Mouse (Mus musculus): ENCODE measurements at regions not wholly inside any gene's neighbourhood (a gene's known extent, or its start where the extent isn't known, plus 50 kb on each side); places are given as distances from the start of the nearest gene placed in this dataset.

GRCm38 (mm10) chr3:121594580-121594979 is 62.4 kb upstream of the Slc44a3 start:
- Histone ChIP-seq H3K4me1 (ENCODE audit: control insufficient read depth in 2 of 2, insufficient read depth in 2 of 2, low read length in 2 of 2) (peaks cover 3 to 14% of the 10 kb centered on the region in 2 experiments; a peak in 3 of 4 replicates), H3K9me3 (ENCODE audit: control insufficient read depth, low read length) (peaks cover 4% of the 10 kb centered on the region; the same call in 1 of the 2 replicates), H3K27me3 (ENCODE audit: control insufficient read depth, insufficient read depth, low read length) (no peaks in the 10 kb centered on the region), H3K4me2 (ENCODE audit: low read length) (no peak overlapping the region), H3K36me3 (ENCODE audit: control insufficient read depth, insufficient read depth, low read length) (no peaks in the 10 kb centered on the region), H3K9ac (ENCODE audit: low read length) (no peak overlapping the region), H3K4me3 (ENCODE audit: control insufficient read depth in 1 of 2, insufficient read depth in 1 of 2, low read depth in 1 of 2, low read length in 2 of 2) (no peak overlapping the region), H3K27ac (replicated peaks in 1 of 2; ENCODE audit: control insufficient read depth in 1 of 2, insufficient read depth in 1 of 2, low read depth in 2 of 2, low read length in 2 of 2) (no peak overlapping the region)
- no peak for ATAC-seq (ENCODE audit: insufficient number of reproducible peaks, insufficient read depth, low FRiP score, low read depth)
- 33% methylated on average over 4 of the region's 4 CpGs for WGBS

GRCm38 (mm10) chr3:121593598-121594117 is 61.5 kb upstream of the Slc44a3 start:
- ATAC-seq (ENCODE audit: insufficient number of reproducible peaks, insufficient read depth, low FRiP score, low read depth) = no peak
- WGBS = 37% methylated on average over 8 of the region's 8 CpGs
- H3K4me3 ChIP-seq (ENCODE audit: control insufficient read depth in 1 of 2, insufficient read depth in 1 of 2, low read depth in 1 of 2, low read length in 2 of 2) = no peak overlapping the region
- H3K27ac ChIP-seq (replicated peaks in 1 of 2; ENCODE audit: control insufficient read depth in 1 of 2, insufficient read depth in 1 of 2, low read depth in 2 of 2, low read length in 2 of 2) = no peak overlapping the region
- no peaks in the 10 kb centered on the region for H3K36me3 ChIP-seq (ENCODE audit: control insufficient read depth, insufficient read depth, low read length)
- H3K9ac ChIP-seq (ENCODE audit: low read length) = no peak overlapping the region
- H3K4me1 ChIP-seq (ENCODE audit: control insufficient read depth in 2 of 2, insufficient read depth in 2 of 2, low read length in 2 of 2) = peaks cover 9 to 14% of the 10 kb centered on the region in 2 experiments; a peak in 3 of 4 replicates
- H3K27me3 ChIP-seq (ENCODE audit: control insufficient read depth, insufficient read depth, low read length) = no peaks in the 10 kb centered on the region
- H3K4me2 ChIP-seq (ENCODE audit: low read length) = no peak overlapping the region
- peaks cover 4% of the 10 kb centered on the region; the same call in 1 of the 2 replicates for H3K9me3 ChIP-seq (ENCODE audit: control insufficient read depth, low read length)

- H3K27ac ChIP-seq (replicated peaks in 1 of 2; ENCODE audit: control insufficient read depth in 1 of 2, insufficient read depth in 1 of 2, low read depth in 2 of 2, low read length in 2 of 2) = no peak overlapping the region
- H3K27me3 ChIP-seq (ENCODE audit: control insufficient read depth, insufficient read depth, low read length) = no peaks in the 10 kb centered on the region
- H3K4me1 ChIP-seq (ENCODE audit: control insufficient read depth in 2 of 2, insufficient read depth in 2 of 2, low read length in 2 of 2) = peaks cover 10 to 14% of the 10 kb centered on the region in 2 experiments; a peak in 3 of 4 replicates
- H3K4me3 ChIP-seq (ENCODE audit: control insufficient read depth in 1 of 2, insufficient read depth in 1 of 2, low read depth in 1 of 2, low read length in 2 of 2) = no peak overlapping the region
- peaks cover 4% of the 10 kb centered on the region; the same call in 1 of the 2 replicates for H3K9me3 ChIP-seq (ENCODE audit: control insufficient read depth, low read length)
- ATAC-seq (ENCODE audit: insufficient number of reproducible peaks, insufficient read depth, low FRiP score, low read depth) = no peak
- H3K4me2 ChIP-seq (ENCODE audit: low read length) = no peak overlapping the region
- no peaks in the 10 kb centered on the region for H3K36me3 ChIP-seq (ENCODE audit: control insufficient read depth, insufficient read depth, low read length)
- WGBS = 50% methylated on average over 4 of the region's 4 CpGs
- H3K9ac ChIP-seq (ENCODE audit: low read length) = no peak overlapping the region
Measured at GRCm38 (mm10) chr3:121593143-121593542, 60.9 kb upstream of the Slc44a3 start.

GRCm38 (mm10) chr3:121589494-121589885 is 57.3 kb upstream of the Slc44a3 start:
- WGBS = 84% methylated on average over 9 of the region's 9 CpGs

GRCm38 (mm10) chr3:121588737-121589493 is 56.7 kb upstream of the Slc44a3 start:
- Histone ChIP-seq H3K9ac (ENCODE audit: low read length) (no peak overlapping the region), H3K27me3 (ENCODE audit: control insufficient read depth, insufficient read depth, low read length) (no peaks in the 10 kb centered on the region), H3K4me2 (ENCODE audit: low read length) (no peak overlapping the region), H3K4me3 (ENCODE audit: control insufficient read depth in 1 of 2, insufficient read depth in 1 of 2, low read depth in 1 of 2, low read length in 2 of 2) (no peak overlapping the region), H3K36me3 (ENCODE audit: control insufficient read depth, insufficient read depth, low read length) (no peaks in the 10 kb centered on the region), H3K27ac (replicated peaks in 1 of 2; ENCODE audit: control insufficient read depth in 1 of 2, insufficient read depth in 1 of 2, low read depth in 2 of 2, low read length in 2 of 2) (no peak overlapping the region), H3K4me1 (ENCODE audit: control insufficient read depth in 2 of 2, insufficient read depth in 2 of 2, low read length in 2 of 2) (peaks cover 7 to 10% of the 10 kb centered on the region in 2 experiments; a peak in 3 of 4 replicates), H3K9me3 (ENCODE audit: control insufficient read depth, low read length) (peaks cover 4% of the 10 kb centered on the region; the same call in 1 of the 2 replicates)
- 30% methylated on average over 14 of the region's 14 CpGs for WGBS
- peak; percentile 64 for ATAC-seq (ENCODE audit: insufficient number of reproducible peaks, insufficient read depth, low FRiP score, low read depth)

More at GRCm38 (mm10) chr3:121589494-121589885, 57.3 kb upstream of the Slc44a3 start:
- Histone ChIP-seq H3K27me3 (ENCODE audit: control insufficient read depth, insufficient read depth, low read length) (no peaks in the 10 kb centered on the region), H3K4me3 (ENCODE audit: control insufficient read depth in 1 of 2, insufficient read depth in 1 of 2, low read depth in 1 of 2, low read length in 2 of 2) (no peak overlapping the region), H3K9me3 (ENCODE audit: control insufficient read depth, low read length) (peaks cover 4% of the 10 kb centered on the region; the same call in 1 of the 2 replicates), H3K27ac (replicated peaks in 1 of 2; ENCODE audit: control insufficient read depth in 1 of 2, insufficient read depth in 1 of 2, low read depth in 2 of 2, low read length in 2 of 2) (no peak overlapping the region), H3K9ac (ENCODE audit: low read length) (no peak overlapping the region), H3K36me3 (ENCODE audit: control insufficient read depth, insufficient read depth, low read length) (no peaks in the 10 kb centered on the region), H3K4me1 (ENCODE audit: control insufficient read depth in 2 of 2, insufficient read depth in 2 of 2, low read length in 2 of 2) (peaks cover 7 to 9% of the 10 kb centered on the region in 2 experiments; a peak in 3 of 4 replicates), H3K4me2 (ENCODE audit: low read length) (no peak overlapping the region)
- peak; percentile 16; the same call in 1 of the 2 replicates for ATAC-seq (ENCODE audit: insufficient number of reproducible peaks, insufficient read depth, low FRiP score, low read depth)

GRCm38 (mm10) chr3:121585306-121585705 is 53.1 kb upstream of the Slc44a3 start:
- Histone ChIP-seq H3K9ac (ENCODE audit: low read length) (no peak overlapping the region), H3K4me2 (ENCODE audit: low read length) (no peak overlapping the region), H3K36me3 (ENCODE audit: control insufficient read depth, insufficient read depth, low read length) (no peaks in the 10 kb centered on the region), H3K9me3 (ENCODE audit: control insufficient read depth, low read length) (0 out of 2 replicates have a peak, but pooled peaks cover under 1% of the 10 kb centered on the region), H3K27me3 (ENCODE audit: control insufficient read depth, insufficient read depth, low read length) (no peaks in the 10 kb centered on the region), H3K4me3 (ENCODE audit: control insufficient read depth in 1 of 2, insufficient read depth in 1 of 2, low read depth in 1 of 2, low read length in 2 of 2) (no peak overlapping the region), H3K27ac (replicated peaks in 1 of 2; ENCODE audit: control insufficient read depth in 1 of 2, insufficient read depth in 1 of 2, low read depth in 2 of 2, low read length in 2 of 2) (no peak overlapping the region), H3K4me1 (ENCODE audit: control insufficient read depth in 2 of 2, insufficient read depth in 2 of 2, low read length in 2 of 2) (peaks cover 7 to 8% of the 10 kb centered on the region in 2 experiments; a peak in 3 of 4 replicates)
- no peak for ATAC-seq (ENCODE audit: insufficient number of reproducible peaks, insufficient read depth, low FRiP score, low read depth)
- 91% methylated on average over 5 of the region's 5 CpGs for WGBS

GRCm38 (mm10) chr3:121584736-121585151 is 52.5 kb upstream of the Slc44a3 start:
- H3K9me3 ChIP-seq (ENCODE audit: control insufficient read depth, low read length) = no peaks in the 10 kb centered on the region
- no peak for ATAC-seq (ENCODE audit: insufficient number of reproducible peaks, insufficient read depth, low FRiP score, low read depth)
- no peak overlapping the region for H3K27ac ChIP-seq (replicated peaks in 1 of 2; ENCODE audit: control insufficient read depth in 1 of 2, insufficient read depth in 1 of 2, low read depth in 2 of 2, low read length in 2 of 2)
- H3K4me2 ChIP-seq (ENCODE audit: low read length) = no peak overlapping the region
- H3K9ac ChIP-seq (ENCODE audit: low read length) = no peak overlapping the region
- no peak overlapping the region for H3K4me3 ChIP-seq (ENCODE audit: control insufficient read depth in 1 of 2, insufficient read depth in 1 of 2, low read depth in 1 of 2, low read length in 2 of 2)
- WGBS = 73% methylated on average over 5 of the region's 5 CpGs
- H3K27me3 ChIP-seq (ENCODE audit: control insufficient read depth, insufficient read depth, low read length) = no peaks in the 10 kb centered on the region
- no peaks in the 10 kb centered on the region for H3K36me3 ChIP-seq (ENCODE audit: control insufficient read depth, insufficient read depth, low read length)
- H3K4me1 ChIP-seq (ENCODE audit: control insufficient read depth in 2 of 2, insufficient read depth in 2 of 2, low read length in 2 of 2) = peaks cover 7 to 8% of the 10 kb centered on the region in 2 experiments; a peak in 3 of 4 replicates
